Mouse (Mus musculus): ENCODE measurements around the gene B3galt5. TPM values are rescaled to one million over a fixed set of nuclear protein-coding genes. Genes with fewer than 3 reads are reported as not detected.

B3galt5 gene
- 0.10 and 0.11 TPM in 2 replicates for polyA plus RNA-seq (2016; fragmentation: Nextera tagmentation; extraction: Ambion mirVana)

GRCm38 (mm10) chr16:96235366-96235970 lies at the start of gene B3galt5:
B3galt5 (plus strand) TSS chr16:96235801.
- Histone ChIP-seq H3K27ac (peak within 1 kb of the TSS; percentile 72), H3K4me3 (no peak within 1 kb of the TSS), H3K36me3 (replicated peaks) (no peaks in the 10 kb centered on the region)

GRCm38 (mm10) chr16:96187619-96188018 lies 48.0 kb upstream of the B3galt5 start:
- peaks cover 4% of the 10 kb centered on the region; the same call in 1 of the 2 replicates for H3K9me3 ChIP-seq
- no peak for DNase-seq (ENCODE audit: extremely low spot score, low spot score)
- H3K27me3 ChIP-seq (ENCODE audit: poor library complexity, severe bottlenecking), result peaks cover 16% of the 10 kb centered on the region
- H3K4me1 ChIP-seq, result peaks cover 12% of the 10 kb centered on the region
- peaks cover 5% of the 10 kb centered on the region; the same call in 1 of the 2 replicates for H3K36me3 ChIP-seq (replicated peaks)
- no peak overlapping the region for H3K4me3 ChIP-seq
- H3K27ac ChIP-seq, result no peak overlapping the region
- WGBS, result 90% methylated on average over 5 of the region's 5 CpGs

More at GRCm38 (mm10) chr16:96235366-96235970, at the start of gene B3galt5:
- WGBS, result 66% methylated on average over 17 of the region's 17 CpGs
- no peaks in the 10 kb centered on the region for H3K27me3 ChIP-seq (ENCODE audit: poor library complexity, severe bottlenecking)
- no peaks in the 10 kb centered on the region for H3K9me3 ChIP-seq
- H3K4me1 ChIP-seq, result peaks cover 11% of the 10 kb centered on the region
- no peak for DNase-seq (ENCODE audit: extremely low spot score, low spot score)

GRCm38 (mm10) chr16:96191531-96192506 lies 43.8 kb upstream of the B3galt5 start, which contains the start of gene Lca5l:
Lca5l (minus strand) TSS chr16:96192271.
- DNase-seq (ENCODE audit: extremely low spot score, low spot score), result peak; percentile 100
- Histone ChIP-seq H3K4me3 (peak within 1 kb of the TSS; percentile 91), H3K27me3 (ENCODE audit: poor library complexity, severe bottlenecking) (peaks cover 16% of the 10 kb centered on the region), H3K27ac (peak within 1 kb of the TSS; percentile 88), H3K9me3 (0 out of 2 replicates have a peak, but pooled peaks cover 4% of the 10 kb centered on the region), H3K36me3 (replicated peaks) (no peaks in the 10 kb centered on the region), H3K4me1 (peaks cover 13% of the 10 kb centered on the region)
- under 1% methylated on average over 77 of the region's 77 CpGs for WGBS

- peak; percentile 57 for DNase-seq (ENCODE audit: extremely low spot score, low spot score)
- Histone ChIP-seq H3K27ac (peak within 1 kb of the TSS; percentile 57), H3K9me3 (0 out of 2 replicates have a peak, but pooled peaks cover 1% of the 10 kb centered on the region), H3K27me3 (ENCODE audit: poor library complexity, severe bottlenecking) (peaks cover 9% of the 10 kb centered on the region; the same call in 1 of the 2 replicates), H3K36me3 (replicated peaks) (no peaks in the 10 kb centered on the region), H3K4me3 (peak within 1 kb of the TSS; percentile 50), H3K4me1 (peaks cover 19% of the 10 kb centered on the region)
- 8% methylated on average over 20 of the region's 20 CpGs for WGBS
Measured at GRCm38 (mm10) chr16:96199913-96200701, 35.5 kb upstream of the B3galt5 start, which contains the start of gene Sh3bgr. Sh3bgr (plus strand) TSS chr16:96200450.

- H3K36me3 ChIP-seq (replicated peaks), result no peaks in the 10 kb centered on the region
- no peaks in the 10 kb centered on the region for H3K9me3 ChIP-seq
- WGBS, result 32% methylated on average over 9 of the region's 9 CpGs
- peak overlapping the region; percentile 57 for H3K27ac ChIP-seq
- peaks cover 9% of the 10 kb centered on the region; the same call in 1 of the 2 replicates for H3K27me3 ChIP-seq (ENCODE audit: poor library complexity, severe bottlenecking)
- peak overlapping the region; percentile 50 for H3K4me3 ChIP-seq
- no peak for DNase-seq (ENCODE audit: extremely low spot score, low spot score)
- H3K4me1 ChIP-seq, result peaks cover 19% of the 10 kb centered on the region
Measured at GRCm38 (mm10) chr16:96200702-96201028, 34.9 kb upstream of the B3galt5 start.

DNA sequence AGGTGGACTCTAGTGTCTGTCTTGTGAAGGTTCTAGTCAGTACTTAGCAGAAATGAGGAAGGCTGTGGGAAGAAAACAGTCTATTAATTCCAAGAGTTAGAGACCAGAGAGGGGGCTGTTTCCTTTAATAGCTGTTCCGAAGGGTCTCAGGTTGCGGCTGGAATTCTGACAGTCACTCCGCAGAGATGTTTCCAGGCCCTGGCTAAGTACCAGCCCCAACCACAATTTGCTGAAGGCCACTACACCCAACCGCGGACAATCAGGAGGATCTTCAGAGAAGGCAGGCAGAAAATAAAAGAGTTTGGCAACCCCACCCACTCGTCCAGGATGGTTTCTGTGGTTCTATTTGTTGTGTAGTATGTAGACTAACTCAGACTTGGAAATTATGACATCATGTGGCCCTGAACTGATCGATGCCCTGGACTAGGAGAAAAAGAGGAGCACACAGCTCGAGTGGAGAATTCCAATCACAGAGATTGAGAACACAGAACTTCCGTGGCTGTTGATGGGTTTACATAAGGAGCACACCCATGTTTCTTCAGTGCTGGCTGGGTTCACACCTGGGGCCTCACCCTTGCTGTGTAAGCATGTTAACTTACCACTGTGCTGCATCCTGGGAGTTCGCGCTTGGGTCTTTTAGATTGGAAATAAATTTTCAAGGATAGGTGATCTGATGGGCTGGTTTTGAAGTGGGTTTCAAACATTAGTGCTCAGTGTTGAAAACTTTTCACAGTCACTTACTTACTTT lies 33.9 kb upstream of the B3galt5 start:
- no peak overlapping the region for H3K4me3 ChIP-seq
- no peaks in the 10 kb centered on the region for H3K9me3 ChIP-seq
- 82% methylated on average over 11 of the region's 11 CpGs for WGBS
- H3K27me3 ChIP-seq (ENCODE audit: poor library complexity, severe bottlenecking), result peaks cover 9% of the 10 kb centered on the region; the same call in 1 of the 2 replicates
- no peaks in the 10 kb centered on the region for H3K36me3 ChIP-seq (replicated peaks)
- no peak overlapping the region for H3K27ac ChIP-seq
- peaks cover 19% of the 10 kb centered on the region for H3K4me1 ChIP-seq
- DNase-seq (ENCODE audit: extremely low spot score, low spot score), result no peak

DNA sequence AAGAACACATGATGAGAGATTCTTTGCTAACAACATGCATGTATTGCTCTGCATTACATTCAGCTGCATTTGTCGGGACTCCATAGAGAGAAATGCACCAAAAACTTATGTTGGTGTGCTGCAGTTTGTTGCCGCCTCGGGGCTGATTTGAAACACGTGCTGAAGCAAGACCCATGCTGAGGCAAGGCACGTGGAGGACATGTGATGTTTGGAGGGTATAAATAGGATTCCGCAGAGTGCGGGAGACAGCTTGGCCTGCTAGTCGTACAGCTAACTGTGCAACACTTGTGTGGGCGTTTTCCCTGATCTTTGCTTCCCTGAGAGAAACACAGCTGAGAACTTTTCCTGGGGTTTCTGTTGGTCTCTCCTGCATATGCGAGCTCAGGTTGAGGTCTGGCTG lies 25.8 kb upstream of the B3galt5 start:
- Histone ChIP-seq H3K27ac (no peak overlapping the region), H3K9me3 (no peaks in the 10 kb centered on the region), H3K27me3 (ENCODE audit: poor library complexity, severe bottlenecking) (no peaks in the 10 kb centered on the region), H3K4me1 (no peaks in the 10 kb centered on the region), H3K36me3 (replicated peaks) (no peaks in the 10 kb centered on the region), H3K4me3 (no peak overlapping the region)
- no peak for DNase-seq (ENCODE audit: extremely low spot score, low spot score)
- WGBS, result 86% methylated on average over 10 of the region's 10 CpGs

DNA sequence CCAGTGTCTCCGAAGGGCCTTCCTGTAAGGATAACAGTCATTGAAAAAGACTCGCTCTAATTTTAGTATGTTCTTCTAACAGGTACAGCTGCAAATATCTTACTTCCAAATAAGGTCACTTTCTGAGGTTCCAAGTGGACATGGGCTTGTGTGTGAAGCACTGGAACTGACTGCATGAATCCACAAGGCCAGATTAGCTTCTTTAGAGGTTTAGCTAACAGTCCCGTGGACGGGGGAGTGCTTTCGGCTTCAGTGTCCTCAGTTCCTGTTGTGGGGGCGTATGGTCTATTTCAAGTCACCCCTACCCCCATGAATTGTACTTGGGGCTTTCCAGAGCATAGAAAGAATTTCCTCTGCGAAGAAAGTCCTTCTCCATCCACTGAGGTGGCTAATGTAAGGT lies 24.7 kb upstream of the B3galt5 start:
- Histone ChIP-seq H3K4me1 (no peaks in the 10 kb centered on the region), H3K27ac (no peak overlapping the region), H3K27me3 (ENCODE audit: poor library complexity, severe bottlenecking) (no peaks in the 10 kb centered on the region), H3K9me3 (no peaks in the 10 kb centered on the region), H3K36me3 (replicated peaks) (no peaks in the 10 kb centered on the region), H3K4me3 (no peak overlapping the region)
- WGBS, result 89% methylated on average over 7 of the region's 7 CpGs
- DNase-seq (ENCODE audit: extremely low spot score, low spot score), result no peak

- WGBS, result 93% methylated on average over 4 of the region's 4 CpGs
Measured at GRCm38 (mm10) chr16:96213027-96213426, 22.6 kb upstream of the B3galt5 start.

GRCm38 (mm10) chr16:96221491-96221890 lies 14.1 kb upstream of the B3galt5 start:
- WGBS, result 82% methylated on average over 5 of the region's 5 CpGs

More at GRCm38 (mm10) chr16:96213027-96213426, 22.6 kb upstream of the B3galt5 start:
- Histone ChIP-seq H3K4me3 (no peak overlapping the region), H3K27ac (no peak overlapping the region), H3K27me3 (ENCODE audit: poor library complexity, severe bottlenecking) (no peaks in the 10 kb centered on the region), H3K36me3 (replicated peaks) (no peaks in the 10 kb centered on the region), H3K4me1 (no peaks in the 10 kb centered on the region), H3K9me3 (no peaks in the 10 kb centered on the region)
- DNase-seq (ENCODE audit: extremely low spot score, low spot score), result no peak

DNA sequence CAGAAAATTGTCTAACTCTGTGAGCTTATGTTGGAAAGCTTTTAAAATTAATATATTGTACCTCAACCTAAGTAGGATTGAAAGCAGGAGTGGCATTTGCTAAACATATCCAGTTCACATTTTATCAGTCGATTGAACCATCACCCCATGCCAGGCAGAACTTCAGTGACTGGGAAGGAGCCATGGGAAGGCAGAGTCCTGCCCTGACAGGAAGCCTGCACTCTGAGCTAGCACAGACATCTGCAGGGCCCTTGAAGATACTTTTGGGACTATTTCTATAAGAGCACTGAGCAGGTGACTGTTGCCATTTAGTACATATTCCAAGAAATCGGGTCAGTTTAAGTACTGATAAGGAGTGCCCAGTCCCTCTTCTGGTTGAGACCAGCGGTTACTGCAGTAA lies 13.6 kb upstream of the B3galt5 start:
- no peak for DNase-seq (ENCODE audit: extremely low spot score, low spot score)
- H3K36me3 ChIP-seq (replicated peaks), result no peaks in the 10 kb centered on the region
- no peaks in the 10 kb centered on the region for H3K9me3 ChIP-seq
- H3K4me1 ChIP-seq, result no peaks in the 10 kb centered on the region
- H3K27ac ChIP-seq, result no peak overlapping the region
- 85% methylated on average over 3 of the region's 3 CpGs for WGBS
- H3K27me3 ChIP-seq (ENCODE audit: poor library complexity, severe bottlenecking), result no peaks in the 10 kb centered on the region
- H3K4me3 ChIP-seq, result no peak overlapping the region

More at GRCm38 (mm10) chr16:96221491-96221890, 14.1 kb upstream of the B3galt5 start:
- Histone ChIP-seq H3K4me3 (no peak overlapping the region), H3K27ac (no peak overlapping the region), H3K27me3 (ENCODE audit: poor library complexity, severe bottlenecking) (no peaks in the 10 kb centered on the region), H3K36me3 (replicated peaks) (no peaks in the 10 kb centered on the region), H3K9me3 (no peaks in the 10 kb centered on the region), H3K4me1 (no peaks in the 10 kb centered on the region)
- DNase-seq (ENCODE audit: extremely low spot score, low spot score), result no peak
